ENCODE assay signal across 25 mouse cellular contexts in the genomic region with DNA sequence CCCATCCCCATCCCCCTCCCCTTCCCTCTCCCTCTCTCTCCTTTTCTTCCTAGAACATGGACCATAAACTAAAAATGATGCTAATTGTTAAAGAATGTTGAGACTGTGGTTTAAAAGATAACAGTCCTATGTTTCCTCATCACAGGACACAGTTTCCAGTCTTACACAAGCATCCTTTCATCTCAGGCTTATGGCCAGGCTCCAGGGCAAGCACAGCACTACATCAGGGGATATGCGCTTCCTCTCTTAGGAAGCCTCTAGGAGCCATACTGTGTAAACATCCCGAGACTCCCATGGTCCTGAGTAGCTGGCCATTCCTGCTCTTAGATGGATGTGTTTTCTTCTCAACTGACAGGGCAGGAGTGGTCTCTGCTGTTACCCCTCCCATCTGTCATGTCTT.
DNase-seq lines count a peak whose midpoint lies in the region; ATAC-seq and TF ChIP-seq lines count a peak whose summit lies in the region.
"Had no signal": no experiment of that assay in that cellular context is flagged by ENCODE, and none has a peak within 500 bp of the region (broad histone marks: within the 10 kb centered on the region; RNA-seq: fewer than 3 reads in every experiment).

No protein-coding gene starts in this region.

- WGBS in lung, postnatal 0 days: 26% methylated on average over 2 of the region's 2 CpGs
- 85% methylated on average over 2 of the region's 2 CpGs for WGBS in midbrain, embryonic 10.5 days

- peak; percentile 78 for ATAC-seq in lung, postnatal 0 days
- ATAC-seq: activated CD4-positive, CD25-positive, alpha-beta regulatory T cell, adult 4 months; hindbrain, embryonic 16.5 days; intestine, postnatal 0 days had no signal

- no peaks in the 10 kb centered on the region for H3K36me3 ChIP-seq in lung, postnatal 0 days (ENCODE audit: insufficient read depth, low read length)
- H3K36me3 ChIP-seq in midbrain, embryonic 10.5 days: no peaks in the 10 kb centered on the region
- H3K36me3 ChIP-seq: embryonic facial prominence, embryonic 10.5 days; forebrain, embryonic 12.5 days; kidney, embryonic 15.5 days; neural tube, embryonic 12.5 days had no signal

- peaks cover 3% of the 10 kb centered on the region; the same call in 1 of the 2 replicates for H3K4me1 ChIP-seq in lung, postnatal 0 days (ENCODE audit: insufficient read depth, low read depth, low read length)
- no peaks in the 10 kb centered on the region for H3K4me1 ChIP-seq in midbrain, embryonic 10.5 days
- H3K4me1 ChIP-seq: embryonic facial prominence, embryonic 10.5 days; forebrain, embryonic 12.5 days; kidney, embryonic 15.5 days; neural tube, embryonic 12.5 days had no signal

- intact Hi-C loops in gastrocnemius, adult 2 months (cut with DNase I): no loop called here
- intact Hi-C loops in heart, postnatal 10 days (cut with DNase I): no loop called here

- peak; percentile 60 for TF ChIP-seq EP300 in lung, postnatal 0 days (IDR thresholded peaks at IDR 0.05)

- peak; percentile 23 for DNase-seq in gastrocnemius, adult 2 months
- no peak for DNase-seq in gastrocnemius, postnatal 25 days
- peak; percentile 14 for DNase-seq in Muller cell, postnatal 12 days (ENCODE audit: inconsistent ontology term)
- peak; percentile 55 to 70 for DNase-seq in heart, postnatal 10 days
- DNase-seq in lung, postnatal 0 days (ENCODE audit: low spot score): peak; percentile 62
- DNase-seq in natural killer cell, adult 2 months (ENCODE audit: low spot score in 2 of 2): no peak
- no peak for DNase-seq in midbrain, embryonic 10.5 days (ENCODE audit: low spot score)
- DNase-seq in ovary, postnatal 36 days (ENCODE audit: low spot score): no peak
- DNase-seq: adrenal gland, postnatal 14 days; cerebellum, adult 11-12 months; cerebellum, postnatal 25 days; gastrocnemius, postnatal 14 days; kidney, postnatal 4 days; layer of hippocampus, adult 9-11 months; thymus, postnatal 36 days had no signal

- TF ChIP-seq CTCF in gastrocnemius, adult 2 months (IDR thresholded peaks at IDR 0.05): no peak
- TF ChIP-seq CTCF in lung, postnatal 0 days (IDR thresholded peaks at IDR 0.05): no peak

- H3K27ac ChIP-seq in gastrocnemius, adult 2 months: no peak overlapping the region
- no peak overlapping the region for H3K27ac ChIP-seq in lung, postnatal 0 days (ENCODE audit: low read length)
- no peak overlapping the region for H3K27ac ChIP-seq in midbrain, embryonic 10.5 days (replicated peaks)
- H3K27ac ChIP-seq: embryonic facial prominence, embryonic 10.5 days; forebrain, embryonic 12.5 days; kidney, embryonic 15.5 days; macrophage; neural tube, embryonic 12.5 days had no signal

- no peaks in the 10 kb centered on the region for H3K27me3 ChIP-seq in lung, postnatal 0 days (replicated peaks; ENCODE audit: insufficient read depth, low read length)
- no peaks in the 10 kb centered on the region for H3K27me3 ChIP-seq in midbrain, embryonic 10.5 days (ENCODE audit: low read depth, poor library complexity, severe bottlenecking)
- H3K27me3 ChIP-seq: kidney, embryonic 15.5 days; neural tube, embryonic 12.5 days had no signal

- H3K9ac ChIP-seq in lung, postnatal 0 days (replicated peaks; ENCODE audit: low read depth): no peak overlapping the region
- H3K9ac ChIP-seq: forebrain, embryonic 12.5 days; kidney, embryonic 15.5 days; neural tube, embryonic 12.5 days had no signal

- H3K9me3 ChIP-seq in lung, postnatal 0 days (ENCODE audit: low read length): no peaks in the 10 kb centered on the region
- no peaks in the 10 kb centered on the region for H3K9me3 ChIP-seq in midbrain, embryonic 10.5 days (replicated peaks)
- H3K9me3 ChIP-seq: embryonic facial prominence, embryonic 10.5 days; forebrain, embryonic 12.5 days; kidney, embryonic 15.5 days; neural tube, embryonic 12.5 days had no signal

- H3K4me3 ChIP-seq in gastrocnemius, adult 2 months: no peak overlapping the region
- no peak overlapping the region for H3K4me3 ChIP-seq in lung, postnatal 0 days (ENCODE audit: low read depth, low read length)
- H3K4me3 ChIP-seq in midbrain, embryonic 10.5 days: no peak overlapping the region
- H3K4me3 ChIP-seq: embryonic facial prominence, embryonic 10.5 days; forebrain, embryonic 12.5 days; kidney, embryonic 15.5 days; neural tube, embryonic 12.5 days had no signal

- H3K4me2 ChIP-seq in lung, postnatal 0 days (replicated peaks; ENCODE audit: low read depth, low read length): no peak overlapping the region
- H3K4me2 ChIP-seq: forebrain, embryonic 12.5 days; kidney, embryonic 15.5 days; liver, embryonic 11.5 days; midbrain, embryonic 11.5 days; neural tube, embryonic 12.5 days had no signal

Comparison
In these comparisons a context has a peak if more than half of its experiments do, and no peak if none do; other contexts are left out.
1. DNase-seq: peak in gastrocnemius, adult 2 months (single experiment), Muller cell, postnatal 12 days (single experiment), heart, postnatal 10 days (2 of 2) and lung, postnatal 0 days (single experiment); none in gastrocnemius, postnatal 25 days (single experiment), natural killer cell, adult 2 months (0 of 2), midbrain, embryonic 10.5 days (single experiment) and ovary, postnatal 36 days (single experiment).